Mouse (Mus musculus) left cerebral cortex, postnatal 10 days (tissue): ENCODE measurements around the gene Srd5a3. TPM values are rescaled to one million over a fixed set of nuclear protein-coding genes. Genes with fewer than 3 reads are reported as not detected.

Experiments used
- DNase-seq, 2 experiments: peaks; one replicate each; pipeline ENCODE4 v3.0.0; 2021 to 2022; ENCODE audit warnings: low spot score in 2 of 2, mixed read lengths in 1 of 2; ENCODE audit errors: extremely low spot score in 1 of 2
- intact Hi-C: fragments of 180-260 bp; cut with DNase I; formaldehyde crosslinking; loops from one replicate; pipeline ENCODE4 v1.15.1; 2025
- total RNA-seq, 2 experiments: library from RNA; stranded (reverse); gene quantifications; 2 replicates each; pipeline ENCODE4 v1.2.3; 2021

The Srd5a3 gene
- total RNA-seq, 2 experiments from 2014 or later = 16.0 to 19.5 TPM

DNA sequence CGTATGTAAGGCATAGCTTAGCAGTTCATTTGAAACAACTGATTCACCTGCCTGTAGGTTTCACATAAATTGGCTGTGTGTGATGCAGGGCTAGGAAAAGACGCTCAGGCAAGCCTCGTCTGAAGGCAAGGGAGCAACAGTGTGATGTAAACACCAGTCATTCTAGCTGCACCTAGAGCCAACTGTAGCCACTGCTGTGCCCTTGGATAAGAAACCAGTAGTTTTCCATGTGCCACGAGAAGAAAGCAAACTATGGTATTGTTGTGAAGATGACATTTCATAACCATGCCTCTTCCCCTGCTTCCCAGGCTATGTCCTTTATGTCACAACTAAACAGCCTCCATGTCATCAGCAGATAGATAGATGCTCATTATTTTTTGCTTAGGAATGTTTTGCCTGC is 3.3 kb downstream of the Srd5a3 start:
- intact Hi-C loops = no loop called here
- DNase-seq = no peak

DNA sequence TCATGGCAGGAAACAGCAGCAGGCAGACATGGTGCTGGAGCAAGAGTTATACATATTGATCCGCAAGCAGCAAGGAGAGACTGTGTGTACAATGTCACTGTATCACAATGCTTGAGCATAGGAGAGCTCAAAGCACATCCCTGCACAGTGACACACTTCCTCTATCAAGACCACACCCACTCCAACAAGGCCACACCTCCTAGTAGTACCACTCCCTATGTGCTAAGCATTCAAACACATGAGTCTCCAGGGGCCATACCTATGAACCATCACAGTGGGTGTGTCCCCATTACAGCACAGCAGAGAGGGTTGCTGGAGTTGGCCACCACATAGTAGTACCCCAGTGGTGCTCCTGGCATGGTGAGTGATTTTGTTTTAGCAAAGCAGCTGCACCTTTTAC is 6.3 kb downstream of the Srd5a3 start:
- no peak for DNase-seq
- intact Hi-C loops = no loop called here

DNA sequence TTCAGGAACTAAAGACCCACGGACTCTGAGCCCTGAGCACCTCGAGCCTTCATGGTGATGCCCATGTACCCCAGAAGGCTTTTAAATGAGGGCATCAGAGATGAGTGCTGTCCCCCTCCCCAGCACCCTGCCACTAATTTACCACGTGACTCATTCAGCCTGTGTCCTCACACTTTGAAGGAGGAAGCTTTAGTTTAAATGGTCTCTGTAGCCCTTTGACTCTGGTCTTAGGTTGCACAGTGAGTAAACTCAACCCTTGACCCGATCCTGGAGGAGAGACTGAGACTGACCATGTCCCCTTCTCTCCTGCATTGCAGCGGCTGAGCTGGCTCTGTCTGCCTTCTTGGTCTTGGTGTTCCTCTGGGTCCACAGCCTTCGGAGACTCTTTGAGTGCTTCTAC is 9.4 kb downstream of the Srd5a3 start:
- no peak for DNase-seq
- intact Hi-C loops = no loop called here

DNA sequence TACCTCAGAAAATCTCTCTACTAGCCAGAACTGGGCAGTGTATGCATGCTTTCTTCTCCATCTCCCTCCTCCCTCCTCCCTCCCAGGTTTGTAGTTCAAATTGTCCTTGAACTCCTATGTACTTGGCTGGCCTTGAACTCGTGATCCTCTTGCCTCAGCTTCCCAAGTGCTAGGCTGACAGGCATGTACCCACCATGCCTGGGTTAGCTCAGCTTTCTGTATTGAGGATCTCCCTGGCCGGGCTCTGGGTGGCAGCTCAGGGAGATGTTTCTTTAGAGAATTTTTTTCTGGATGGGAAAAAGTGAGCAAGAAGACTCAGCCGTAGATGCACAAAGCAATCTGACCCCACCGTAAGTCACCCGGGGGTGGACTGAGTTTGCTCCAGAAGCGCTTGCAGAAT is 12.9 kb downstream of the Srd5a3 start:
- no peak for DNase-seq
- intact Hi-C loops = no loop called here

DNA sequence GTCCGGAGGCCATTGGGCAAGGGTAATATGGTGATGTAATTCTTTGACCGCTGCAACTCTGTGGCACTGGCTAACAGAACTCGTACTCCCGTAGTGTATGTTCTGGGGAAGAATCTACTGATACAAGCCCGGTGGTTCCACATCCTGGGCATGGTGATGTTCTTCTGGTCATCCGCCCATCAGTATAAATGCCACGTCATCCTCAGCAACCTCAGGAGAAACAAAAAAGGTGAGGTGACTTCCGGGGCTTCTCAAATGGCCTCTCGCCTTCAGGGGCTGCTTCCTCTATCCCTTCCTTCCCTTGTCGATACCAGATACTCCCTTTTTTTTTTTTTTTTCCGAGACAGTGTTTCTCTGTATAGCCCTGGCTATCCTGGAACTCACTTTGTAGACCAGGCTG is 13.4 kb downstream of the Srd5a3 start:
- intact Hi-C loops = no loop called here
- no peak for DNase-seq

DNA sequence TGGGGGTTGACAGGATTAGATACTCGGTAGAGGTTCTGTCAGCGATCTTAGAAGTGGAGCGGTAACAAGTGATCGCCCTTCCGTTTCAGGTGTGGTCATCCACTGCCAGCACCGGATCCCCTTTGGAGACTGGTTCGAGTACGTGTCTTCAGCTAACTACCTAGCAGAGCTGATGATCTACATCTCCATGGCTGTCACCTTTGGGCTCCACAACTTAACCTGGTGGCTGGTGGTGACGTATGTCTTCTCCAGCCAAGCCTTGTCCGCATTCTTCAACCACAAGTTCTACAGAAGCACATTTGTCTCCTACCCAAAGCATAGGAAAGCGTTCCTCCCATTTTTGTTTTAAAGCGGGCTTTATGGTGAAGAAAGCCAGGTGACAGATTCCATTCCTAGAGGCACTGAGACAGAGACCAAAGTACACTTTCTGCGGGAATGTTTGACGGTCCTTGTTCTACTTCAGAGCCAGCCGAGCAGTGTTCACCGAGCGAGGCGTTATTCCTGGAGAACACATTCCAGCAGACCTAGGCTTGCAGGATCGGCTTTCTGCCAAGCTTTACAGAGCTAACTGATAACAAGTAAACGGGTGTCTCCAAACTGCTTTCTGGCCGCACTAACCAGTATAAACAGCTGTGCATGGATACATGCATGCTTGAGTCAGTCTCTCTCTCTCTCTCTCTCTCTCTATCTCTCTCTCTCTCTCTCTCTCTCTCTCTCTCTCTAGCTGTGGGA is 14.5 kb downstream of the Srd5a3 start:
- intact Hi-C loops = no loop called here
- DNase-seq = no peak

DNA sequence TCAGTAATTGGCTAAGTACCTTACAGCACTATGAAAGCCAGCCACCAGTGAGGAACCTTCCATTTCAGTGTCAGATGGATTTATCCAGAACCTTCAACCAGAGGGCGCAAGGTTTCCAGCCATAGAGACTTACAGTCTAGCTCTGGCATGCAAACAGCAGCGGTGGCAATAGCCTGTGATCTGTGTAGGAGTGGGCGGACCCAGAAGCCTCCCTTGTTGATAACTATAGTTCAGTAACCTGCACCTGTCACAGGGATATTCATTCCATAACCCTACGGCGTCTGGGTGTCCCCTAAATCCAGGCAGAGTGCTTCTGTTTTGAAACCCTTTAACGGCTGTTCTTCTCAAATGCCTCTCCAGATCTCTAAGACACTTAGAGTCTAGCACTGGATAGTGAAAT is 19.5 kb downstream of the Srd5a3 start:
- DNase-seq = no peak
- intact Hi-C loops = no loop called here

DNA sequence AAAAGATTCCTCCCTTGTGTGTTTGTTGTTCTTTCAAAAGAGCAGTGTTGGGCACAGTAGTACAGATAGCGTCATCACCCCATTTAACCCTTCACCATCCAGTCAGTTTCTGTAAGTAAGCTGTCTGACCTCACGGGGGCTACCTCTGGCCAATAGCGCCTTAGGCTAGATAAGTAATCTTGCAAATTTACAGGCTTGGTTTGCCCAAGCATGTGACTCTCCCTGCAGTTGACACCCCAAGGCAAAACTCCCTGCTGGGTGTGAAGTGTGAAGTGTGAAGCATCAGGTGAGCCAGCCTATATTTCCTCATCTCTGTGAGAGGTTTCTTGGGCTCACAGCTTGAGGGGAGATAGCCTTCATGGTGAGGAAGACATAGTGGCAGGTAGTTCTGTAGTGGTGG is 20.0 kb downstream of the Srd5a3 start:
- intact Hi-C loops = no loop called here
- DNase-seq = no peak

DNA sequence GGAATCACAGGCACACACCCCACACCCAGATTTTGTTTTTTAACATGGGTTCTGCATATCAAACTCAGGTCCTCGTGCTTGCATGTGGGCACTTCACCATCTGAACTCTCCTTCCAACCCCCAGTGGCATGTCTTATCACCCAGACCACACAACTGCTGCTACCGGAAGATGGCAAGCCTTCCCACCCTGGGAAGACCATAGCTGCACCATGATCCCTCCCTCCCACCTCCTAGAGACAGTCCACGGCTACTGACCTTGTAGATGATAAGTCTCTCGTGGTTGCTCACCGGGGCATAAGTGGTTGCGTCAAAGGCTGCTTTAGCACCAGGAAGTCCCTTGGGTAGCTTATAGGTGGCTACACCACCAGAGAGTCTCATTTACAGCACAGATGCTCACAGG is 21.4 kb downstream of the Srd5a3 start:
- intact Hi-C loops = no loop called here
- DNase-seq = no peak

DNA sequence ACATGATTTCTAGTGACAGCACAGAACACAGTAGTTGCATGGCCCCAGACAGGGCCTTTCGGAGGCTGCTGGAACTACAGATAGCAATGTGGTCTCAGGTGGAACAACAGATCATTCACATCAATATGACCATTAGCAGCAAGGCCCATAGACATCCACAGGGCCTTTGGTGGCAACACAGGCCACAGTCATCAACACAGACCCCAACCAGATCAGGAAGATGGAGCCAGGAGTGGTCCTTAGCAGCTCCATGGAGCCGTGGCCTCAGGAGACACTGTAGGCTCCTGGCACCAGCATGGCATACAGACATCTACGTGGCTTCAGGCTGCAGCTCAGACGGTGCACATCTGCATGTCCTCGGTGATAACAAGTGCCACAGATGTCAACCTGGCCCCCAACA is 22.9 kb downstream of the Srd5a3 start:
- intact Hi-C loops = no loop called here
- DNase-seq = no peak

DNA sequence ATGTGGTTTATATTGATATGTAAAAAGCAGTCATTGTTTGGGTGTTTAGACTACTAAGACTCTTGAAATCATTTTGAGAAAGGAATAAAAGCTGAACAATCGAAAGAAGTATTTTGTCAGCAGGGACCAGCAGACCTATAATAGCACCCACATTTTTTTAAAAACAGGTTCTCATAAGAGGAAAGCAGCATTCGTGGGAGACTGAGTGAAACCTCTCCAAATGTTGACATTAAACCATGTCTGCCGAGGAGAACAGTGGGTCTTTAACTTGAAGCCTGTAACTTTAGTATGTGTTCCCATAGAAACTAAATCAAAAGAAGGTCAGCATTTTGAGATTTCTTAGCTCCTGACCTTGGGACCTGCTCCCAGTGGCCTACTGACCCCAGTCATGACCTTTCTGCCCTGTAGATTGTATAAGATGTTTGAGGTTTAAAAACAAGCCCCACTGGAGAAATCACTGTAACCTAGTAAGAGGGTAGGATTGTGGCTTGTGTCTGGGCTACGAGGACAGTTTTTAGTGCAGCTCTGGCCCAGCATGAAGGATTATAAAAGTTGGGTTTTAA is 23.8 kb downstream of the Srd5a3 start:
- DNase-seq = no peak
- intact Hi-C loops = no loop called here

DNA sequence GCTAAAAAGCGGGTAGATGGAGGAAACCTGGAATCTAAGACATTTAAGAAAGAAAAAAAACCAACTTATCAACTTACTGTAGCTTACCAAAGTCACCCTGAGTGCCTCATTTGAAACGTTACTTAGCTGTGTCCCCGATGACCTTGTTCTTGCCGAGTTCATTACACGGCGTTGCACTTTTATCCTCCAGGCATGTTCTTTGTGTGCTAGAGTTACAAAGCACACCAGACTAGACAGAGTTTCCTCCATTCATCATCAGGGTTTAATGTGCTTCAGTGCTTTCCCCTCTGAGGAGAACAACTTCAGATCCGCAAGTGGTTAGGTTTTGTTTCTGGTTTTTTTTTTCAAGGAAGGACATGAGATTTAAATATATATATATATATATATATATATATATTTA is 24.8 kb downstream of the Srd5a3 start:
- intact Hi-C loops = no loop called here
- no peak for DNase-seq

DNA sequence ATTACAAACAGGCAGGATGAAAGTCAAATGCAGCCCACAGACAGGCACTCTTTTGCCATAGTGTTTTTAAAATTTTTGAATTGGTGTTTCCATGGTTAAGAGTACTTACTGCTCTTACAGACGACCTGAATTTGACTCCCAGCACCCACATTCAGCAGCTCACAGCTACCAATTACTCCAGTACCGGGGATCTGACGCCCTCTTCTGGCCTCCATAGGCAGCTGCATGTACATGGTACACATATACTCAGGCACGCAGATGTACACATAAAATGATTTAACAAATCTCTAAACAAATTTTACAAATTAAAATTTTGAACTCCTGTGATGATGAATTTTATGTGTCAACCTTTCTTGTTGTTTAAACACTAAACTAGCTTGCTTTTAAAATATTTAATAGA is 30.5 kb downstream of the Srd5a3 start:
- intact Hi-C loops = no loop called here
- DNase-seq = no peak

DNA sequence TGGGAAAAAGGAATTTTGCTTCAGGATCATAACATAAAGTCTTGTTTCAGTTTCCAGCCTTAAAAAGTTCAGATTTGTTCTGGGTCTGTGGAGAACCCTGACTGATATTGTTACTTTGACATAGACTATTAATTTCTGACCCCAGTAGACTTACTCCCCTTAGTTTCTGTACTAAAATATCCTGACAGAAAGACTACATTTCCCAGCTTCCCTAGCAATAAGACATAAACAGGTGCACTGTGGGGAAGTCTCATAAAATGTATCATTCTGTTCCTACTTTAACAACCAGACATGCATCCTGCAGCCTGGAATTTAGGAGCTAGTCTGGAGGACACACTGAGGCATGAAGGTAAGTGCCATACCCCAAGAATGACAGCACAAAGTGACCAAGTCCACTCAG is 31.0 kb downstream of the Srd5a3 start:
- no peak for DNase-seq
- intact Hi-C loops = no loop called here

DNA sequence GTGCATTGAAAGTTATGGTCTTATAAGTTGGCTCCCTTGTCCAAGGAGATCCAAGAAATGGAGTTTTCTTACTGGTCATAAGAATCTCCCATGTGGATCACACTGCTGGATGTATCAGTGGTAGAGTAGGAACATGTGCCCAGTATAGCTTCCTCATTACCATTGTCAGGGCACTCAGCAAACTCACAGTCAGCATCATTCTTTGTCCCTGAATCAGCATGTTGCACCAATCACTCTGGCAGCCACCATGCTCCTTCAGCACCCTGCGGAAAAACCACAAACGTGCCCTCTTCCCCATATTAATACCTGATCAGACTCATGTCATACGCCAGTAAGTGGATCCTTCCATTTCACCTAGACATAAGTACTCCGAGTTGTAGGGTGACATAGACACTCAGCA is 35.0 kb downstream of the Srd5a3 start:
- no peak for DNase-seq
- intact Hi-C loops = no loop called here

DNA sequence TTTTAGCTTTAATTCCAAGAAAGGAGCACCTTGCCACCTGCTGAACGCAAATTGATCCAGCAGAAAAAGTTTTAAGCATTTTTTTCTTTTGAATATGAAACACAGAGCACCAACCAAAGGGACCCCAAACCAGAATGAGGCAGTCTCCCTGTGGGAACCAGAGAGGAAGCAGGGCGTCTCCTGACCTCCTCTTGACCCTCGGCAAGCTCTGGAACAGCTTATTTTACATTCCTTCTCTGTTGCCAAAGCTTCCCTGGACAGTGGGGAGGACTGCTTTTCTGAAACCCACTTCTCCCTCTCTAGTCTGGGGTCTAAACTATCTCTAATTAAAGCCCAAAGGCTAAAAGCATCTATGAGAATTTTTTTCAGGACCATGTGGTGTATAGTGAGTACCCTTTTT is 36.3 kb downstream of the Srd5a3 start:
- DNase-seq = no peak
- intact Hi-C loops = no loop called here

DNA sequence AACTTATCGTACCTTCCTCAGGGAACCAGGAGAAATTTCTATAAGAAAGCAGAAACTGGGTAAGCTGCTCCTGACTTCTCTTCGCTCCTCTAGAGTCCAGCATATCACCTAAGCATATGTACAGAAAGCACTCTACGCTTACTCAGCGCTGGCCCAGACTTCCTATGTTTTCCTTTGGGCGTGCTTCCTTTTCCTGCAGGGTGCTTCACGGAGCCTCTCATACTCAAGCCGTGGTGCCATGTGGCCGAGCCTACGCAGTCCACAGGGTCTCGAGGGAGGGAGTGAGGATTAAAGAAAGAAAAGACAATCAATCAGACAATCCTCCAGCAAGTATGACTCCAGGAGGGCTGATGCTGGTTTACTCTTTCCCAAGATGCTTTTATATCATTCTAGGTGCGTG is 36.8 kb downstream of the Srd5a3 start:
- intact Hi-C loops = no loop called here

DNA sequence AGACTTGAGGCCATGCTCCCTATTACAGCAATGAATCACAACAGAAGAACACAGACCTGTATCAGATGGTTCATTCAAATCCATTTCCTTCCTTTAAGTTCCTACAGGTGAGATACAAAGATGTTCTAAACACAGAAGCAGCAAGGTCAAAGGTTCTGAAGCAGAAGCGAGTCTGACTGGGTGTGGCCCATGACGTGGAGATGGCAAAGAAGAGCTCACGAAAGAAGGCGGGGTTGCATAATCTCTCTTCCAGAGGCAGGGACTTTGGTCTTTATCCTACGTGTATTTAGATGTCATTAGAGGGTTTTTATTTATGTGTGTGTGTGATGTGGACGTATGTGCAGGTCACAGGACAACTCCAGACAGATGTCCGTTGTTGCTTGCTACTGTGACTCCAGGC is 37.6 kb downstream of the Srd5a3 start:
- intact Hi-C loops = no loop called here
- DNase-seq = no peak

More for the DNA sequence above, 36.8 kb downstream of the Srd5a3 start:
- no peak for DNase-seq

DNA sequence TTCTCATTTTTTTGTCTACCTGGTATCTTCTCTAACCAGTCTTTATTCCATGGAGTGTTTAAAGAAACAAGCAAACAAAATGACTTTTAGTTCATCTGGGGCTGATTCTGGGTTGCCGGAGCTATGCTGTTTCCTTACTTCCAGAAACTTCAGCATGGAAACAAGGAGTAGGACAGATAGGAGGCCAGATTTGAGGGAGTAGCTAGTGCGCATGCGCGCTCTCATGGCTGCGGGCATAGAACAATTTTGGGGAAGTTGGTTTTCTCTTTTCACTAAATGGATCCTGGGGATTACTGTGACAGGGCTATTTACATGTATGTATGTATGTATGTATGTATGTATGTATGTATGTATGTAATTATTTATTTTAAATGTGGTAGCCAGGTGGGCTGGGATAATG is 39.1 kb downstream of the Srd5a3 start:
- intact Hi-C loops = no loop called here

DNA sequence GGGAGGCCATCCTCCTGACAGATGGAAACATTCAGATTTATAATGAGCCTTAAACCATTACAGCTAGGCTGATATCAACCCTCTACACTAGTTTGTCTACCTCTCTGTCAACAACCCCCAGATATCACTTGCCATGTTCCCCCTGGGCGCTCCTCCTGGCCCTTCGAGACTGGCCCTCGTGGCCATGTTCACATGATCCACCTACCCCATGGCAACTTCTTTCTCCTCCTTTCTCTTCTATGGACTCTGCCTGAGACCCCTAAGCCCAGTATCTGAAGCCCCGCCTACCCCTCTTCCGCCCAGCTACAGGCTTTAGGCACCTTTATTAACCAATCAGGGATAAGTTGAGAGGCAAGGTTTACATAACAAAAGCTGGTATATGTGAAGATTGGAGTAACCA is 39.7 kb downstream of the Srd5a3 start:
- intact Hi-C loops = no loop called here

More for the DNA sequence above, 39.1 kb downstream of the Srd5a3 start:
- no peak for DNase-seq

DNA sequence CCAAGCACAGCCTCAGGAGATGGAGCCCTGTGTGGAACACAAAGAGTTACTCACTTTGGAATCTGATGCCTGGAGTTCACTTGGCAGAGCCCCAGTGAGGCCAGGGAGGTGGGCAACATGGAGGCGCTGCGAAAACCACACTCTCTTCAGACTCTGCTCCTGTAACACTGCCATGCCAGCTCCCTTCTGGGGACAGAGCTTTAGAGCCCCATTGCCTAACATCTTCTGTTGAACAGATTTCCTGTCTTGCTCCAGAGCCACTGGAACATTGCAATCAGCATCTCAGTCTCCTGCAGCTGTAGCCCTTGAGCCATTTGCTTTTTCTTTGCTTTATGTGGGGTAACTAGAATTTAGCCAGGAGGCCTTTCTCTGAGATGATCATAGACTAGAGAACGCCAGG is 42.3 kb downstream of the Srd5a3 start:
- intact Hi-C loops = loop anchor here (2.0 kb wide), 1 partner anchor 42 kb away; the partner anchor contains the start of gene Srd5a3
- DNase-seq = no peak

More for the DNA sequence above, 39.7 kb downstream of the Srd5a3 start:
- DNase-seq = no peak
